Mouse (Mus musculus) midbrain, embryonic 15.5 days (tissue): ENCODE data around the gene Amy2a1. TPM values are rescaled to one million over a fixed set of nuclear protein-coding genes. Genes with fewer than 3 reads are reported as not detected.
"Not testable (repeated sequence)": the region's sequence is repeated elsewhere in the genome, so short reads cannot be mapped to it uniquely, and the experiment has no call there.

Experiments
- ATAC-seq: fragments of 200-750 bp; cut with Nextera tagmentation; replicated peaks from 2 replicates; pipeline ENCODE4 v1.8.0; 2017; ENCODE audit warnings: moderate TSS enrichment
- H3K27ac ChIP-seq: fragments of 300-500 bp; sonication (generic); 2 replicates; pipeline ENCODE4 v1.5.1; 2015; ENCODE audit warnings: mild to moderate bottlenecking, inconsistent platforms
- H3K27me3 ChIP-seq: fragments of 300-500 bp; sonication (generic); replicated peaks from 2 replicates; pipeline ENCODE4 v1.6.1; 2015; ENCODE audit warnings: inconsistent platforms
- H3K36me3 ChIP-seq: fragments of 300-500 bp; sonication (generic); replicated peaks from 2 replicates; pipeline ENCODE4 v1.6.1; 2015; ENCODE audit warnings: inconsistent platforms
- H3K4me1 ChIP-seq: fragments of 300-500 bp; sonication (generic); 2 replicates; pipeline ENCODE4 v1.6.1; 2015; ENCODE audit warnings: inconsistent platforms
- H3K4me2 ChIP-seq: fragments of 300-500 bp; sonication (generic); 2 replicates; pipeline ENCODE4 v1.6.1; 2015; ENCODE audit warnings: inconsistent platforms, mild to moderate bottlenecking, moderate library complexity
- H3K4me3 ChIP-seq: fragments of 300-500 bp; sonication (generic); 2 replicates; pipeline ENCODE4 v1.5.1; 2015; ENCODE audit warnings: mild to moderate bottlenecking, inconsistent platforms
- H3K9ac ChIP-seq: fragments of 300-500 bp; sonication (generic); 2 replicates; pipeline ENCODE4 v1.6.1; 2015; ENCODE audit warnings: mild to moderate bottlenecking, inconsistent platforms
- H3K9me3 ChIP-seq: fragments of 300-500 bp; sonication (generic); 2 replicates; pipeline ENCODE4 v1.6.1; 2016; ENCODE audit warnings: inconsistent platforms
- WGBS: fragments of 180-500 bp; shearing (Covaris S2); methylation state at CpG from one replicate; pipeline ENCODE4 v1.1.7; 2015; ENCODE audit warnings: mixed read lengths; 5-methylcytosine and 5-hydroxymethylcytosine counted together
- polyA plus RNA-seq: library from polyadenylated mRNA; unstranded; fragments of >200 nt; fragmentation: Nextera tagmentation; extraction: Ambion mirVana; gene quantifications from 2 replicates; pipeline ENCODE4 v1.2.1, GENCODE M21; 2015

Gene Amy2a1
- polyA plus RNA-seq, result 2.1 TPM in 1 of 2 replicates, not detected in the other

- not testable (repeated sequence) for H3K27me3 ChIP-seq, ATAC-seq, H3K4me3 ChIP-seq, H3K27ac ChIP-seq, H3K9me3 ChIP-seq, H3K4me1 ChIP-seq, H3K9ac ChIP-seq, H3K4me2 ChIP-seq, H3K36me3 ChIP-seq
- WGBS, result 93% methylated on average over 3 of the region's 3 CpGs
Observed at GRCm38 (mm10) chr3:113532328-113532727, at the start of gene Amy2a1. Amy2a1 (minus strand) TSS chr3:113532428.

DNA sequence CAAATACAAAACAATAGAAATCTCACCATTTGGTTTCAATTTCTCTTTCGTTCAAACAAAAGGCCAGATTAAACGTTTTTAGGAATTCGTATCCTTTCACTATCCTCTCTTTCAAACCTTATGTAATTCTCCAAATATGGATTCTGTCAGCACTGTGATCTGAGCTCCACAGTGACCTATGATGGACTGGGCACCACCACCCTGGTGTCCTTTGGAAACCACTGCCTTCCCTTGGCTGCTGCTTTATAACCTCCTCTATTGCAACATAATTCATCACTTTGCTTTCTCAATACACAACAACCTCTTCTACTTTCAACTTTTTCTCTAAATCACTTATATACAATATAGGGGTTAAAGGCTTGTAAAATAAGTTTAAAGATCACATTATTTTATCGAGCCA is 42.4 kb upstream of the Amy2a1 start:
- Histone ChIP-seq H3K4me3 (no peak overlapping the region), H3K9me3 (no peaks in the 10 kb centered on the region), H3K4me1 (no peaks in the 10 kb centered on the region), H3K27me3 (no peaks in the 10 kb centered on the region), H3K4me2 (no peak overlapping the region), H3K36me3 (no peaks in the 10 kb centered on the region), H3K9ac (no peak overlapping the region), H3K27ac (no peak overlapping the region)
- no peak for ATAC-seq
- 85% methylated on average over 4 of the region's 4 CpGs for WGBS

DNA sequence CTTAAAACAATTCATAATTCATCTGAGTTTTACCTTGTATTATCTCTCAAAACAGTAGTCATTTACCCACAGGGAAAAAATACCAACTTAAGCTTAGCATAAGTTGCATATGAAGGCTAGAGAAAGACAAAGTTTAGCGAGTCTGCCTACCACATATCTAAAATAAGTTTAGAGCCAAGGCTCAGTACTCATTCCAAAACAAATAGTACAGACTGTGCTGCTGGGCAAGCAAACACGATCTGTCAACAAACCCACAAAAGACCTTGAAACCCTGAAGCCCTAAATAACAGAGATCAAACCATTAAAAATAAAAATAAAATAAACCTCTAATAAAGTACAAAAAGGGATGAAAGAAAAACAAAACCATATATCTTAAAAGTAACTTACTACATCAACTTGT is 41.9 kb upstream of the Amy2a1 start:
- WGBS, result 78% methylated on average over 2 of the region's 2 CpGs
- no peak overlapping the region for H3K4me2 ChIP-seq
- no peaks in the 10 kb centered on the region for H3K4me1 ChIP-seq
- H3K27ac ChIP-seq, result no peak overlapping the region
- H3K9me3 ChIP-seq, result no peaks in the 10 kb centered on the region
- no peak overlapping the region for H3K9ac ChIP-seq
- no peaks in the 10 kb centered on the region for H3K27me3 ChIP-seq
- no peak overlapping the region for H3K4me3 ChIP-seq
- H3K36me3 ChIP-seq, result no peaks in the 10 kb centered on the region
- ATAC-seq, result no peak

GRCm38 (mm10) chr3:113572158-113572557 is 39.9 kb upstream of the Amy2a1 start:
- no peak for ATAC-seq
- Histone ChIP-seq H3K4me1 (no peaks in the 10 kb centered on the region), H3K36me3 (no peaks in the 10 kb centered on the region), H3K9ac (no peak overlapping the region), H3K4me3 (no peak overlapping the region), H3K4me2 (no peak overlapping the region), H3K9me3 (no peaks in the 10 kb centered on the region), H3K27me3 (no peaks in the 10 kb centered on the region), H3K27ac (no peak overlapping the region)
- 89% methylated on average over 3 of the region's 3 CpGs for WGBS

DNA sequence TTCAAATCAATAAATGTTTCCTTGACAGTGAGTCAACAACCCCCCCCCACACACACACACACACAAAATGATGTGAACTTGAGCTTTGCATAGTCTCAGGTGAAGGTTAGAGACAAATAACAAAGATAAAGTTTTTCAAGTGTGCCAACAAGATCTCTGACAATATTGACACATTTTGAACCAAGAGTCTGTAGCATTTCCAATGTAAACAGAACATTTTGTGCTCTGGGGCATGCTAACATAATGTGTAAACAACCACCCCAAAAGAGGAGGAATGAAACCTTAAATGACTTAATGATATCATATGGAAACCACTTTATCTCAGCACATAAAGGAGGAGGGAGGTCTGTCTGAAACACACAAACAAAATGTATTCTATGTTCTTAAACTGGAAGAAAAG is 7.5 kb upstream of the Amy2a1 start:
- no peaks in the 10 kb centered on the region for H3K36me3 ChIP-seq
- no peaks in the 10 kb centered on the region for H3K9me3 ChIP-seq
- H3K4me1 ChIP-seq, result no peaks in the 10 kb centered on the region
- no peak overlapping the region for H3K4me2 ChIP-seq
- H3K27ac ChIP-seq, result no peak overlapping the region
- H3K4me3 ChIP-seq, result no peak overlapping the region
- H3K9ac ChIP-seq, result no peak overlapping the region
- H3K27me3 ChIP-seq, result no peaks in the 10 kb centered on the region
- no peak for ATAC-seq

Other genes with a start within 250 kb of the Amy2a1 start
- gene Amy2a4, start 241.0 kb downstream of the Amy2a1 start, polyA plus RNA-seq, result 0.10 TPM in 1 of 2 replicates, not detected in the other
- gene Amy2a3, start 208.4 kb downstream of the Amy2a1 start, polyA plus RNA-seq, result 0.10 TPM in 1 of 2 replicates, not detected in the other
- 0.10 TPM in 1 of 2 replicates, not detected in the other for gene Amy2a2, start 175.8 kb downstream of the Amy2a1 start, polyA plus RNA-seq
- 19.7 and 23.7 TPM in 2 replicates for gene Amy1, start 74.3 kb upstream of the Amy2a1 start, polyA plus RNA-seq
- gene Rnpc3, start 97.7 kb upstream of the Amy2a1 start, polyA plus RNA-seq, result 52.8 and 60.3 TPM in 2 replicates